Mouse (Mus musculus) left cerebral cortex, adult 9 months (tissue): ENCODE measurements around the gene Prkcz.

Experiments
- DNase-seq, 2 experiments: peaks; one replicate each; pipeline ENCODE4 v3.0.0; 2022; ENCODE audit warnings: low spot score in 2 of 2

Prkcz gene

GRCm38 (mm10) chr4:155246691-155247105 lies 114.5 kb downstream of the Prkcz start:
- peak in 1 of 2 experiments; percentile 79 for DNase-seq

- no peak for DNase-seq
These were observed 115.2 kb downstream of the Prkcz start for GRCm38 (mm10) chr4:155245770-155246492.

GRCm38 (mm10) chr4:155243233-155243632 lies 117.9 kb downstream of the Prkcz start:
- DNase-seq: peak in 1 of 2 experiments; percentile 47

- no peak for DNase-seq
These were observed 118.9 kb downstream of the Prkcz start for GRCm38 (mm10) chr4:155242292-155242691.

- no peak for DNase-seq
These were observed 119.4 kb downstream of the Prkcz start for GRCm38 (mm10) chr4:155241789-155242188.

- DNase-seq: no peak
These were observed 121.7 kb downstream of the Prkcz start for GRCm38 (mm10) chr4:155239494-155239893.

- DNase-seq: no peak
These were observed 122.9 kb downstream of the Prkcz start for GRCm38 (mm10) chr4:155238276-155238675.

- no peak for DNase-seq
These were observed 124.3 kb downstream of the Prkcz start for GRCm38 (mm10) chr4:155236737-155237385.

GRCm38 (mm10) chr4:155235311-155236119 lies 125.6 kb downstream of the Prkcz start:
- DNase-seq: peak; percentile 90 to 96

- DNase-seq: peak in 1 of 2 experiments; percentile 33
These were observed 126.5 kb downstream of the Prkcz start for GRCm38 (mm10) chr4:155234371-155235310.

GRCm38 (mm10) chr4:155233878-155234277 lies 127.3 kb downstream of the Prkcz start:
- peak; percentile 74 to 91 for DNase-seq

- DNase-seq: no peak
These were observed 132.7 kb downstream of the Prkcz start for GRCm38 (mm10) chr4:155228461-155228860.

GRCm38 (mm10) chr4:155227986-155228385 lies 133.2 kb downstream of the Prkcz start:
- no peak for DNase-seq

GRCm38 (mm10) chr4:155225918-155226317 lies 135.2 kb downstream of the Prkcz start:
- no peak for DNase-seq

GRCm38 (mm10) chr4:155223594-155224528 lies 137.3 kb downstream of the Prkcz start:
- DNase-seq: no peak

- DNase-seq: peak; percentile 95 to 99
These were observed 138.1 kb downstream of the Prkcz start for GRCm38 (mm10) chr4:155222841-155223593.

GRCm38 (mm10) chr4:155222552-155222840 lies 138.7 kb downstream of the Prkcz start, which contains the start of gene Ski:
TSS of gene Ski (minus strand) at chr4:155222592.
- no peak for DNase-seq

GRCm38 (mm10) chr4:155221599-155222551 lies 139.3 kb downstream of the Prkcz start:
- peak in 1 of 2 experiments; percentile 71 for DNase-seq
